Mouse (Mus musculus) CD8-positive naive resting alpha-beta T cell, adult 57 days (primary cell): ENCODE data around the gene Sgpl1. TPM values are rescaled to one million over a fixed set of nuclear protein-coding genes. Genes with fewer than 3 reads are reported as not detected.

Experiments used
- total RNA-seq: library from RNA; stranded (reverse); gene quantifications from one replicate; pipeline ENCODE4 v1.2.4, GENCODE M21; 2023

Gene Sgpl1
- 44.9 TPM for total RNA-seq

DNA sequence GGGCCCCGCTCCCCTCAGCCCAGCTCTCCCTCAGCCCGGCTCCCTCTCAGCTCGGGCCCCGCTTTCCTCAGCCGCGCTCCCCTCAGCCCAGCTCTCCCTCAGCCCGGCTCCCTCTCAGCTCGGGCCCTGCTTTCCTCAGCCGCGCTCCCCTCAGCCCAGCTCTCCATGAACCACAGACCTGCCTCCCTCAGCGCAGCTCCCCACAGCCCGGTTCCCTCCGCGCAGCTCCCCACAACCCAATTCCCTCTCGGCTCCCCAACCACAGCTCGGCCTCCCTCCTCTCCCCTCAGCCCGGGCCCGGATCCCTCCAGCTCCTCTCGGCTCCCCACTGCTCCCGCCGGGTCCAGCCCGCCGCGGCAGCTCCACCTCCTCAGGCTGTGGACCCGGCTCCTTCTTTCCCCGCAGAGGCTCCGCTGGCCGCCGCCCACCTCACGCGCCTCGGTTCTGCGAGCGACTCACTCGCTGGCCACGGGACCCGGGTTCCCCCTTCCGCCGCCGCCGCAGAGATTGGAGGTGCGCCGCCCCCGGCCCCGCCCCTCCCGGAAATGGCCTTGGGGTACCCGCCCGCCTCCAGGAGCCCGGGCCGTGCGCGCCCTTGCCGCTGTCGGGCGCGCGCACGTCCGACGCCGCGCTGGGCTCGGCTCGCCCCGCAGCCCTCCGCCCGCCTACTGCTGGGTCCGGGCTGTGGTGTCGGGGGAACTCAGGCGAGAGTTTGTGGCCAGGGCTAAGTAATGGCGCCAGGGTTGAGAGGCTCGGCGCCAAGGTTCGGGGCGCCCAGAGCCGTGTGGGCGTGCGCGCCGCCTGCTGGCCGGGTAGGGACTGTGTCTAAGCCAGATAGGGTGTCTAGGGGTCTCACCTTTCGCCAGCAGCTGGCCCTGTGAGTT is at the start of gene Sgpl1:
TSS of gene Sgpl1 (minus strand) at position 547 of the 884 bp plus-strand sequence.

GRCm38 (mm10) chr10:61171654-61172053 is 24.2 kb upstream of the Sgpl1 start, which contains the start of gene Tbata:
TSS of gene Tbata (plus strand) at chr10:61171954.

GRCm38 (mm10) chr10:61089170-61090142 is 58.0 kb downstream of the Sgpl1 start, which contains the start of gene Pcbd1:
TSS of gene Pcbd1 (plus strand) at chr10:61089331.

Other genes with a start within 250 kb of the Sgpl1 start
- gene Pcbd1, start 58.4 kb downstream of the Sgpl1 start, total RNA-seq, result not detected
- gene Tbata, start 24.3 kb upstream of the Sgpl1 start, total RNA-seq, result not detected
- gene Adamts14, start 125.7 kb upstream of the Sgpl1 start, total RNA-seq, result 2.6 TPM
- gene Prf1, start 150.1 kb upstream of the Sgpl1 start, total RNA-seq, result 82.3 TPM
- 0.31 TPM for gene Pald1, start 235.8 kb upstream of the Sgpl1 start, total RNA-seq